Mouse (Mus musculus) forebrain, embryonic 11.5 days (tissue): ENCODE data around the gene Gsta4. TPM values are rescaled to one million over a fixed set of nuclear protein-coding genes. Genes with fewer than 3 reads are reported as not detected.
"Not testable (repeated sequence)": the region's sequence is repeated elsewhere in the genome, so short reads cannot be mapped to it uniquely, and the experiment has no call there.

Experiments used
- ATAC-seq: fragments of 200-750 bp; cut with Nextera tagmentation; replicated peaks from 2 replicates; pipeline ENCODE4 v1.8.0; 2017; ENCODE audit warnings: moderate TSS enrichment; ENCODE audit not compliant: low FRiP score
- DNase-seq: peaks from one replicate; pipeline ENCODE4 v3.0.0-alpha.2; 2017; ENCODE audit warnings: low spot score
- H3K27ac ChIP-seq: fragments of 300-500 bp; sonication (generic); 2 replicates; pipeline ENCODE4 v1.5.1; 2014; ENCODE audit warnings: low read depth, low read length
- H3K27me3 ChIP-seq: fragments of 300-500 bp; sonication (generic); 2 replicates; pipeline ENCODE4 v1.6.1; 2014; ENCODE audit warnings: mild to moderate bottlenecking, low read length, mixed read lengths; ENCODE audit not compliant: control insufficient read depth, insufficient read depth
- H3K36me3 ChIP-seq: fragments of 300-500 bp; sonication (generic); 2 replicates; pipeline ENCODE4 v1.6.1; 2014; ENCODE audit warnings: mild to moderate bottlenecking, low read length, moderate library complexity, mixed read lengths; ENCODE audit not compliant: control insufficient read depth, insufficient read depth
- H3K4me1 ChIP-seq: fragments of 300-500 bp; sonication (generic); replicated peaks from 2 replicates; pipeline ENCODE4 v1.6.1; 2014; ENCODE audit warnings: low read length, mixed read lengths; ENCODE audit not compliant: control insufficient read depth, insufficient read depth
- H3K4me2 ChIP-seq: fragments of 300-500 bp; sonication (generic); 2 replicates; pipeline ENCODE4 v1.6.1; 2014; ENCODE audit warnings: low read depth, mild to moderate bottlenecking, low read length, moderate library complexity, mixed read lengths; ENCODE audit not compliant: severe bottlenecking
- H3K4me3 ChIP-seq: fragments of 300-500 bp; sonication (generic); 2 replicates; pipeline ENCODE4 v1.5.1; 2014; ENCODE audit warnings: low read depth, low read length
- H3K9ac ChIP-seq: fragments of 300-500 bp; sonication (generic); 2 replicates; pipeline ENCODE4 v1.6.1; 2014; ENCODE audit warnings: low read length
- H3K9me3 ChIP-seq: fragments of 300-500 bp; sonication (generic); 2 replicates; pipeline ENCODE4 v1.6.1; 2016; ENCODE audit warnings: low read length, mixed read lengths; ENCODE audit not compliant: control insufficient read depth
- WGBS: fragments of 180-500 bp; shearing (Covaris S2); extraction: QIAGEN DNeasy Blood & Tissue Kit; methylation state at CpG from one replicate; pipeline ENCODE4 v1.1.7; 2014; 5-methylcytosine and 5-hydroxymethylcytosine counted together
- polyA plus RNA-seq: library from polyadenylated mRNA; unstranded; fragments of >200 nt; fragmentation: Nextera tagmentation; extraction: Ambion mirVana; gene quantifications from 2 replicates; pipeline ENCODE4 v1.2.1, GENCODE M21; 2014

Gsta4 gene
- polyA plus RNA-seq, 1 experiment from 2014 or later = 58.5 TPM

GRCm38 (mm10) chr9:78228122-78228521, 45.5 kb downstream of the Gsta4 start:
- 87% methylated on average over 2 of the region's 2 CpGs for WGBS
- no peaks in the 10 kb centered on the region for H3K36me3 ChIP-seq
- no peaks in the 10 kb centered on the region for H3K4me1 ChIP-seq
- H3K9me3 ChIP-seq = no peaks in the 10 kb centered on the region
- H3K27ac ChIP-seq = no peak overlapping the region
- ATAC-seq (no peak), DNase-seq (no peak)
- H3K4me2 ChIP-seq = no peak overlapping the region
- H3K4me3 ChIP-seq = no peak overlapping the region
- H3K27me3 ChIP-seq = no peaks in the 10 kb centered on the region
- no peak overlapping the region for H3K9ac ChIP-seq

GRCm38 (mm10) chr9:78229658-78230057, 47.1 kb downstream of the Gsta4 start:
- H3K27me3 ChIP-seq, H3K9me3 ChIP-seq, H3K4me3 ChIP-seq, DNase-seq, H3K27ac ChIP-seq, H3K36me3 ChIP-seq, H3K4me2 ChIP-seq, H3K9ac ChIP-seq, ATAC-seq, H3K4me1 ChIP-seq: not testable (repeated sequence)
- 71% methylated on average over 3 of the region's 3 CpGs for WGBS

GRCm38 (mm10) chr9:78230461-78230860, 47.9 kb downstream of the Gsta4 start, which contains the start of gene Gsta1:
TSS of gene Gsta1 (plus strand) at chr9:78230656.
- H3K27me3 ChIP-seq = not testable (repeated sequence)

GRCm38 (mm10) chr9:78233121-78233695, 50.6 kb downstream of the Gsta4 start:
- H3K4me2 ChIP-seq, DNase-seq, H3K27me3 ChIP-seq, H3K9ac ChIP-seq, H3K9me3 ChIP-seq, H3K36me3 ChIP-seq, ATAC-seq, H3K27ac ChIP-seq, H3K4me1 ChIP-seq, H3K4me3 ChIP-seq: not testable (repeated sequence)
- no CpG with 5 or more reads among the region's 10 CpGs for WGBS

More at GRCm38 (mm10) chr9:78230461-78230860, 47.9 kb downstream of the Gsta4 start, which contains the start of gene Gsta1:
- H3K4me1 ChIP-seq, DNase-seq, ATAC-seq, H3K36me3 ChIP-seq, H3K4me2 ChIP-seq, H3K27ac ChIP-seq, H3K9ac ChIP-seq, H3K4me3 ChIP-seq, H3K9me3 ChIP-seq: not testable (repeated sequence)
- 78% methylated on average over 1 of the region's 3 CpGs for WGBS

- not testable (repeated sequence) for DNase-seq, H3K27me3 ChIP-seq, H3K9ac ChIP-seq, H3K4me2 ChIP-seq, H3K9me3 ChIP-seq, H3K27ac ChIP-seq, H3K4me3 ChIP-seq, H3K36me3 ChIP-seq, H3K4me1 ChIP-seq, ATAC-seq
- 74% methylated on average over 4 of the region's 4 CpGs for WGBS
Observed at GRCm38 (mm10) chr9:78255683-78256470, 73.3 kb downstream of the Gsta4 start.

GRCm38 (mm10) chr9:78256914-78257313, 74.3 kb downstream of the Gsta4 start, which contains the start of gene Gm3776:
TSS of gene Gm3776 (plus strand) at chr9:78257129.
- WGBS = 79% methylated on average over 1 of the region's 3 CpGs
- not testable (repeated sequence) for H3K27me3 ChIP-seq, H3K9me3 ChIP-seq, ATAC-seq, DNase-seq, H3K9ac ChIP-seq, H3K4me3 ChIP-seq, H3K4me1 ChIP-seq, H3K27ac ChIP-seq, H3K4me2 ChIP-seq, H3K36me3 ChIP-seq

Other genes starting within 250 kb of the Gsta4 start
- not detected in 2 replicates for gene Gcm1, start 130.8 kb upstream of the Gsta4 start, polyA plus RNA-seq
- gene Fbxo9, start 73.7 kb upstream of the Gsta4 start, polyA plus RNA-seq = 29.8 and 30.8 TPM in 2 replicates
- gene Ick, start 73.6 kb upstream of the Gsta4 start, polyA plus RNA-seq = 33.9 and 35.0 TPM in 2 replicates
- not detected in 2 replicates for gene Gsta1, start 47.9 kb downstream of the Gsta4 start, polyA plus RNA-seq
- not detected in 2 replicates for gene Gm3776, start 74.4 kb downstream of the Gsta4 start, polyA plus RNA-seq
- not detected in 2 replicates for gene Gm10639, start 107.1 kb downstream of the Gsta4 start, polyA plus RNA-seq
- not detected in 2 replicates for gene Omt2a, start 132.0 kb downstream of the Gsta4 start, polyA plus RNA-seq
- gene Omt2b, start 144.8 kb downstream of the Gsta4 start, polyA plus RNA-seq = not detected in 2 replicates
- gene Gsta2, start 173.0 kb downstream of the Gsta4 start, polyA plus RNA-seq = not detected in 2 replicates
- gene Dppa5a, start 185.4 kb downstream of the Gsta4 start, polyA plus RNA-seq = 0.48 and 0.65 TPM in 2 replicates
- 4.7 and 5.2 TPM in 2 replicates for gene Ooep, start 196.0 kb downstream of the Gsta4 start, polyA plus RNA-seq
- 0.28 and 0.49 TPM in 2 replicates for gene Ddx43, start 213.0 kb downstream of the Gsta4 start, polyA plus RNA-seq